Mouse (Mus musculus): ENCODE measurements around the gene Anapc11. TPM values are rescaled to one million over a fixed set of nuclear protein-coding genes. Genes with fewer than 3 reads are reported as not detected.

Gene Anapc11
- total RNA-seq, 2 experiments from 2014 or later = 86.0 to 102 TPM

DNA sequence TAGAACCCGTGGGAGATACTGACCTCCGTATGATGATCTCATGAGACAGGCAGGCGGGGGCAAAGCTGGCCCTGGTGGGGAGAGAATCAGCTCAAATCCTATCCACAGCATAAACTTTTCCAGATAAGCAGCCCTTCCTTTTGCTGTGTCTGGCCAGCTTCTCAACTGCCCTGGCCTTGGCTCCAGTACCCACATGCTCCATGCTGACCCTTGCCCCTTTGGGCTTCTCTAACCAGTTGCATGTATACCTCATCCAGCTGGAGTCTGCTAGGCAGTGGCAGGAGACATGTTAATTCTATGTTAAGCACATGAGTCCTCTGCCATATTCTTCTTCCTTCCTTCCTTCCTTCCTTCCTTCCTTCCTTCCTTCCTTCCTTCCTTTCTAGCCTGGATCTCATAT is 56.5 kb downstream of the Anapc11 start:
- no peak for DNase-seq

- DNase-seq = no peak
Observed at GRCm38 (mm10) chr11:120657301-120657700, 59.1 kb downstream of the Anapc11 start.

Small RNAs within 50 kb of the gene (microRNA-seq; reads per million reads assigned to microRNA genes)
- gene Mir6936 = 1.5 reads per million

Other genes with a start within 250 kb of the Anapc11 start
- gene Actg1, start 249.9 kb upstream of the Anapc11 start, total RNA-seq (2021) = 1,000 to 10,000 TPM; 1,356 to 1,461 TPM
- under 1 TPM in 1 of 2 experiments, not detected in 1; 0.59 TPM for gene Fscn2, start 236.9 kb upstream of the Anapc11 start, total RNA-seq (2021)
- gene Faap100, start 219.7 kb upstream of the Anapc11 start, total RNA-seq (2021) = 10 to 100 TPM; 21.3 to 32.1 TPM
- 100 to 1,000 TPM in 1 of 2 experiments, 10 to 100 TPM in 1; 86.2 to 101 TPM for gene Nploc4, start 160.7 kb upstream of the Anapc11 start, total RNA-seq (2021)
- 1 to 10 TPM in 1 of 2 experiments, not detected in 1; 2.6 TPM for gene Tspan10, start 155.8 kb upstream of the Anapc11 start, total RNA-seq (2021)
- gene Pde6g, start 144.9 kb upstream of the Anapc11 start, total RNA-seq (2021) = under 1 TPM; 0.53 to 0.66 TPM
- 10 to 100 TPM; 28.0 to 41.4 TPM for gene Oxld1, start 140.4 kb upstream of the Anapc11 start, total RNA-seq (2021)
- gene Ccdc137, start 140.3 kb upstream of the Anapc11 start, total RNA-seq (2021) = 10 to 100 TPM; 24.7 to 33.3 TPM
- gene Arl16, start 130.8 kb upstream of the Anapc11 start, total RNA-seq (2021) = 10 to 100 TPM; 18.4 to 22.3 TPM
- gene Mrpl12, start 113.8 kb upstream of the Anapc11 start, total RNA-seq (2021) = 100 to 1,000 TPM; 110 to 111 TPM
- gene Slc25a10, start 106.6 kb upstream of the Anapc11 start, total RNA-seq (2021) = 100 to 1,000 TPM; 105 to 115 TPM
- 1 to 10 TPM in 1 of 2 experiments, under 1 TPM in 1; 0.86 to 1.9 TPM for gene Gcgr, start 67.7 kb upstream of the Anapc11 start, total RNA-seq (2021)
- 10 to 100 TPM; 58.0 to 73.4 TPM for gene Mcrip1, start 48.7 kb upstream of the Anapc11 start, total RNA-seq (2021)
- 1 to 10 TPM in 1 of 2 experiments, under 1 TPM in 1; 0.56 to 1.3 TPM for gene Ppp1r27, start 47.3 kb upstream of the Anapc11 start, total RNA-seq (2021)
- gene P4hb, start 25.2 kb upstream of the Anapc11 start, total RNA-seq (2021) = 100 to 1,000 TPM; 490 to 574 TPM
- gene Arhgdia, start 16.8 kb upstream of the Anapc11 start, total RNA-seq (2021) = 100 to 1,000 TPM; 348 to 361 TPM
- gene Alyref, start 56 bp upstream of the Anapc11 start, total RNA-seq (2021) = 10 to 100 TPM; 97.0 to 99.2 TPM
- 1 to 10 TPM in 1 of 2 experiments, not detected in 1; 1.6 TPM for gene Npb, start 10.1 kb downstream of the Anapc11 start, total RNA-seq (2021)
- gene Pcyt2, start 19.5 kb downstream of the Anapc11 start, total RNA-seq (2021) = 100 to 1,000 TPM; 212 to 312 TPM
- 10 to 100 TPM; 49.6 to 67.0 TPM for gene Sirt7, start 26.8 kb downstream of the Anapc11 start, total RNA-seq (2021)
- gene Mafg, start 35.2 kb downstream of the Anapc11 start, total RNA-seq (2021) = 10 to 100 TPM; 50.4 to 78.6 TPM
- 1 to 10 TPM; 1.1 to 1.5 TPM for gene Pycr1, start 45.3 kb downstream of the Anapc11 start, total RNA-seq (2021)
- gene Myadml2, start 49.7 kb downstream of the Anapc11 start, total RNA-seq (2021) = not detected
- 1 to 10 TPM; 8.5 to 9.8 TPM for gene Notum, start 62.8 kb downstream of the Anapc11 start, total RNA-seq (2021)
- 10 to 100 TPM; 71.1 to 95.1 TPM for gene Aspscr1, start 74.6 kb downstream of the Anapc11 start, total RNA-seq (2021)
- gene Cenpx, start 115.3 kb downstream of the Anapc11 start, total RNA-seq (2021) = 10 to 100 TPM; 52.1 to 60.4 TPM
- 10 to 100 TPM; 24.3 to 27.7 TPM for gene Lrrc45, start 115.5 kb downstream of the Anapc11 start, total RNA-seq (2021)
- 10 to 100 TPM in 1 of 2 experiments, 1 to 10 TPM in 1; 8.2 to 17.0 TPM for gene Rac3, start 123.0 kb downstream of the Anapc11 start, total RNA-seq (2021)
- gene Dcxr, start 128.9 kb downstream of the Anapc11 start, total RNA-seq (2021) = 10 to 100 TPM; 31.8 to 77.7 TPM
- gene Cbr2, start 133.7 kb downstream of the Anapc11 start, total RNA-seq (2021) = 1 to 10 TPM; 5.0 to 7.8 TPM
- gene Hmga1b, start 164.4 kb downstream of the Anapc11 start, total RNA-seq (2021) = 10 to 100 TPM in 1 of 2 experiments, 1 to 10 TPM in 1; 6.0 to 13.1 TPM
- 10 to 100 TPM; 19.2 to 19.7 TPM for gene Rfng, start 185.8 kb downstream of the Anapc11 start, total RNA-seq (2021)
- 100 to 1,000 TPM; 139 to 142 TPM for gene Gps1, start 185.9 kb downstream of the Anapc11 start, total RNA-seq (2021)
- gene Dus1l, start 198.0 kb downstream of the Anapc11 start, total RNA-seq (2021) = 10 to 100 TPM; 57.2 to 59.6 TPM
- 1,000 to 10,000 TPM; 1,954 to 2,603 TPM for gene Fasn, start 226.1 kb downstream of the Anapc11 start, total RNA-seq (2021)